Mouse (Mus musculus) left cerebral cortex, postnatal 10 days (tissue): Measurements from ENCODE around the gene Dock3. TPM values are rescaled to one million over a fixed set of nuclear protein-coding genes. Genes with fewer than 3 reads are reported as not detected.
A peak's percentile ranks its signal among the peaks of the same experiment; 100 is the strongest.
"Not testable (repeated sequence)": the region's sequence is repeated elsewhere in the genome, so short reads cannot be mapped to it uniquely, and the experiment has no call there.

Source experiments
- DNase-seq, 2 experiments: peaks; one replicate each; pipeline ENCODE4 v3.0.0; 2021 to 2022; ENCODE audit warnings: low spot score in 2 of 2, mixed read lengths in 1 of 2; ENCODE audit errors: extremely low spot score in 1 of 2
- intact Hi-C: fragments of 180-260 bp; cut with DNase I; formaldehyde crosslinking; loops from one replicate; pipeline ENCODE4 v1.15.1; 2025
- total RNA-seq, 2 experiments: library from RNA; stranded (reverse); gene quantifications; 2 replicates each; pipeline ENCODE4 v1.2.3; 2021

The Dock3 gene
- total RNA-seq, 2 experiments from 2014 or later, result 168 to 173 TPM

- intact Hi-C loops, result no loop called here
- DNase-seq, result no peak
Observed at GRCm38 (mm10) chr9:107261792-107262191, 30.1 kb upstream of the Dock3 start.

- peak in 1 of 2 experiments; percentile 36 for DNase-seq
- intact Hi-C loops, result no loop called here
Observed at GRCm38 (mm10) chr9:107260836-107261235, 29.1 kb upstream of the Dock3 start.

GRCm38 (mm10) chr9:107260429-107260828 lies 28.7 kb upstream of the Dock3 start:
- DNase-seq, result no peak
- intact Hi-C loops, result no loop called here

GRCm38 (mm10) chr9:107259571-107259970 lies 27.9 kb upstream of the Dock3 start:
- intact Hi-C loops, result no loop called here
- DNase-seq, result peak; percentile 49 to 84

- DNase-seq, result no peak
- intact Hi-C loops, result no loop called here
Observed at GRCm38 (mm10) chr9:107255596-107255995, 23.9 kb upstream of the Dock3 start.

- intact Hi-C loops, result no loop called here
- no peak for DNase-seq
Observed at GRCm38 (mm10) chr9:107254925-107255324, 23.2 kb upstream of the Dock3 start.

GRCm38 (mm10) chr9:107254476-107254875 lies 22.8 kb upstream of the Dock3 start:
- intact Hi-C loops, result no loop called here
- DNase-seq, result peak; percentile 75 to 81

- intact Hi-C loops, result no loop called here
- peak; percentile 65 to 83 for DNase-seq
Observed at GRCm38 (mm10) chr9:107252164-107252563, 20.5 kb upstream of the Dock3 start.

GRCm38 (mm10) chr9:107250416-107251337 lies 19.0 kb upstream of the Dock3 start:
- intact Hi-C loops, result no loop called here
- peak in 1 of 2 experiments; percentile 52 for DNase-seq

GRCm38 (mm10) chr9:107249154-107249553 lies 17.4 kb upstream of the Dock3 start:
- intact Hi-C loops, result loop anchor here (5.0 kb wide), 2 partner anchors 43 to 93 kb away; partner anchors contain the start of gene 6430571L13Rik
- peak in 1 of 2 experiments; percentile 72 for DNase-seq

GRCm38 (mm10) chr9:107246170-107246569 lies 14.5 kb upstream of the Dock3 start:
- intact Hi-C loops, result loop anchor here (5.0 kb wide), 2 partner anchors 46 to 96 kb away; partner anchors contain the start of gene 6430571L13Rik

GRCm38 (mm10) chr9:107245311-107245710 lies 13.6 kb upstream of the Dock3 start:
- no peak for DNase-seq
- intact Hi-C loops, result loop anchor here (5.0 kb wide), 2 partner anchors 47 to 97 kb away; partner anchors contain the start of gene 6430571L13Rik

More at GRCm38 (mm10) chr9:107246170-107246569, 14.5 kb upstream of the Dock3 start:
- DNase-seq, result no peak

GRCm38 (mm10) chr9:107236151-107236550 lies 4.4 kb upstream of the Dock3 start:
- DNase-seq, result no peak
- intact Hi-C loops, result loop anchor here (10.0 kb wide), 1 partner anchor 231 kb away; no protein-coding TSS in a partner anchor

- intact Hi-C loops, result loop anchor here (10.0 kb wide), 1 partner anchor 230 kb away; no protein-coding TSS in a partner anchor
- no peak for DNase-seq
Observed at GRCm38 (mm10) chr9:107235261-107235660, 3.6 kb upstream of the Dock3 start.

GRCm38 (mm10) chr9:107232140-107232539 lies 431 bp upstream of the Dock3 start:
- no peak for DNase-seq
- intact Hi-C loops, result loop anchor here (5.0 to 10.0 kb wide), 2 partner anchors 70 to 227 kb away; no protein-coding TSS in a partner anchor

GRCm38 (mm10) chr9:107230991-107231538 lies 644 bp downstream of the Dock3 start:
- DNase-seq, result peak in 1 of 2 experiments; percentile 80
- intact Hi-C loops, result loop anchor here (5.0 to 10.0 kb wide), 2 partner anchors 69 to 226 kb away; no protein-coding TSS in a partner anchor

GRCm38 (mm10) chr9:107224597-107224996 lies 7.1 kb downstream of the Dock3 start:
- no peak for DNase-seq

GRCm38 (mm10) chr9:107174831-107175230 lies 56.9 kb downstream of the Dock3 start:
- intact Hi-C loops, DNase-seq: not testable (repeated sequence)

More at GRCm38 (mm10) chr9:107224597-107224996, 7.1 kb downstream of the Dock3 start:
- intact Hi-C loops, result no loop called here

- intact Hi-C loops, result no loop called here
- no peak for DNase-seq
Observed at GRCm38 (mm10) chr9:107165792-107166191, 65.9 kb downstream of the Dock3 start.
